Mouse (Mus musculus) Patski (cell line): Measurements from ENCODE around the gene Klhl25. TPM values are rescaled to one million over a fixed set of nuclear protein-coding genes. Genes with fewer than 3 reads are reported as not detected.
"Not testable (repeated sequence)": the region's sequence is repeated elsewhere in the genome, so short reads cannot be mapped to it uniquely, and the experiment has no call there.

Experiments
- ATAC-seq: fragments of 100-300 bp; one replicate; pipeline ENCODE4 v1.8.0; 2021
- CTCF ChIA-PET: fragments of 350-600 bp; sonication (Branson Sonifier 250); formaldehyde crosslinking; loops from one replicate; lab custom pipeline; 2022; ENCODE audit warnings: inconsistent platforms; lab: Charles Lee
- POLR2A ChIA-PET: fragments of 350-600 bp; sonication (Branson Sonifier 250); formaldehyde crosslinking; loops from one replicate; lab custom pipeline; 2022; ENCODE audit warnings: antibody characterized with exemption, inconsistent platforms; lab: Charles Lee
- DNase-seq: peaks from one replicate; pipeline ENCODE4 v3.0.0-alpha.2; 2011; ENCODE audit warnings: low read depth, low spot score
- H3K27me3 ChIP-seq: fragments of 371-371 bp; one replicate; pipeline ENCODE4 v1.5.1; 2021
- CTCF ChIP-seq: fragments of 100-300 bp; IDR thresholded peaks from one replicate; pipeline ENCODE4 v1.5.1; 2021
- in situ Hi-C: fragments of 300-500 bp; cut with MboI; formaldehyde crosslinking; loops from 3 replicates; pipeline ENCODE4 v1.11.1; 2018; ENCODE audit warnings: low pct_unique_long_range_greater_than_20kb, mixed read lengths
- polyA plus RNA-seq: library from polyadenylated mRNA; unstranded; gene quantifications from one replicate; pipeline ENCODE4 v1.2.3, GENCODE M21; 2021

The Klhl25 gene
- polyA plus RNA-seq, 1 experiment from 2014 or later, result 10.1 TPM

GRCm38 (mm10) chr7:75917662-75918061 lies 69.6 kb downstream of the Klhl25 start:
- DNase-seq (no peak), ATAC-seq (no peak)
- ChIA-PET POLR2A (no interaction called here), CTCF (no interaction called here)
- in situ Hi-C loops, result no loop called here
- no peak for TF ChIP-seq CTCF
- H3K27me3 ChIP-seq, result peaks cover 5% of the 10 kb centered on the region

GRCm38 (mm10) chr7:75919745-75920144 lies 71.6 kb downstream of the Klhl25 start:
- ATAC-seq, CTCF ChIA-PET, DNase-seq, POLR2A ChIA-PET: not testable (repeated sequence)
- in situ Hi-C loops, result loop anchor here (10.0 kb wide), 2 partner anchors 435 to 1025 kb away; no protein-coding TSS in a partner anchor
- peaks cover 11% of the 10 kb centered on the region for H3K27me3 ChIP-seq
